Mouse (Mus musculus) adrenal gland, postnatal 36 days (tissue): ENCODE results near the gene Zmynd10. TPM values are rescaled to one million over a fixed set of nuclear protein-coding genes. Genes with fewer than 3 reads are reported as not detected.
A peak's percentile ranks its signal among the peaks of the same experiment; 100 is the strongest.

Experiments
- DNase-seq, 2 experiments: peaks; one replicate each; pipeline ENCODE4 v3.0.0; 2021; ENCODE audit warnings: mixed read lengths in 1 of 2
- long read RNA-seq, 2 experiments: library from polyadenylated mRNA; stranded (forward); transcript quantifications; one replicate each; pipeline ENCODE4 v2.0.0; 2021; ENCODE audit warnings: borderline sequencing depth in 2 of 2
- total RNA-seq, 2 experiments: library from RNA; stranded (reverse); gene quantifications; 2 replicates each; pipeline ENCODE4 v1.2.3; 2021

Zmynd10 gene
- total RNA-seq: under 1 TPM; 0.20 to 0.66 TPM
- long read RNA-seq, experiment 1, partial matches to known transcripts: 0 of 1 reads
- long read RNA-seq, experiment 1, other reads (novel, unspliced or antisense): 0 of 1 reads
- long read RNA-seq, experiment 2: 0 reads

- DNase-seq: peak; percentile 93 to 94
These were observed at the start of gene Zmynd10 for GRCm38 (mm10) chr9:107547026-107547425. Zmynd10 (plus strand) TSS chr9:107547298.

- DNase-seq: no peak
These were observed 46.3 kb upstream of the Zmynd10 start for GRCm38 (mm10) chr9:107500708-107501286.

- no peak for DNase-seq
These were observed 44.8 kb upstream of the Zmynd10 start for GRCm38 (mm10) chr9:107502131-107502846.

GRCm38 (mm10) chr9:107504662-107505537 is 42.2 kb upstream of the Zmynd10 start:
- no peak for DNase-seq

- DNase-seq: no peak
These were observed 38.8 kb upstream of the Zmynd10 start for GRCm38 (mm10) chr9:107508266-107508665.

GRCm38 (mm10) chr9:107510384-107511100 is 36.6 kb upstream of the Zmynd10 start:
- no peak for DNase-seq

GRCm38 (mm10) chr9:107511436-107511835 is 35.7 kb upstream of the Zmynd10 start:
- no peak for DNase-seq

- no peak for DNase-seq
These were observed 34.8 kb upstream of the Zmynd10 start for GRCm38 (mm10) chr9:107512326-107512725.

- peak; percentile 85 to 89 for DNase-seq
These were observed 32.7 kb upstream of the Zmynd10 start for GRCm38 (mm10) chr9:107514303-107514955.

- no peak for DNase-seq
These were observed 26.8 kb upstream of the Zmynd10 start for GRCm38 (mm10) chr9:107520331-107520730.

GRCm38 (mm10) chr9:107521190-107521589 is 25.9 kb upstream of the Zmynd10 start:
- DNase-seq: no peak

GRCm38 (mm10) chr9:107521711-107522399 is 25.2 kb upstream of the Zmynd10 start:
- peak; percentile 54 to 68 for DNase-seq

- no peak for DNase-seq
These were observed 24.7 kb upstream of the Zmynd10 start for GRCm38 (mm10) chr9:107522400-107522711.

GRCm38 (mm10) chr9:107526198-107527026 is 20.7 kb upstream of the Zmynd10 start:
- peak; percentile 81 to 82 for DNase-seq

- DNase-seq: peak; percentile 93
These were observed 13.2 kb upstream of the Zmynd10 start, which contains the start of gene Tmem115 for GRCm38 (mm10) chr9:107533791-107534407. Tmem115 (plus strand) TSS chr9:107533945.

- peak in 1 of 2 experiments; percentile 62 for DNase-seq
These were observed 12.5 kb upstream of the Zmynd10 start for GRCm38 (mm10) chr9:107534408-107535202.

- DNase-seq: no peak
These were observed 8.9 kb upstream of the Zmynd10 start for GRCm38 (mm10) chr9:107538231-107538630.

GRCm38 (mm10) chr9:107538711-107539110 is 8.4 kb upstream of the Zmynd10 start:
- DNase-seq: no peak
